Mouse (Mus musculus): ENCODE results near the gene Adamts7.

Gene Adamts7

GRCm38 (mm10) chr9:90145788-90146187 lies 17.1 kb upstream of the Adamts7 start:
- in situ Hi-C loops (cut with MboI, MseI), result no loop called here

- in situ Hi-C loops (cut with MboI, MseI), result no loop called here
These were observed 16.0 kb upstream of the Adamts7 start for GRCm38 (mm10) chr9:90146869-90147268.

- in situ Hi-C loops (cut with MboI, MseI), result no loop called here
These were observed 485 bp upstream of the Adamts7 start for GRCm38 (mm10) chr9:90162243-90162925.

- in situ Hi-C loops (cut with MboI, MseI), result no loop called here
These were observed 853 bp downstream of the Adamts7 start for GRCm38 (mm10) chr9:90163749-90164095.

GRCm38 (mm10) chr9:90164670-90165453 lies 2.0 kb downstream of the Adamts7 start:
- in situ Hi-C loops (cut with MboI, MseI), result no loop called here

- in situ Hi-C loops (cut with MboI, MseI), result no loop called here
These were observed 2.7 kb downstream of the Adamts7 start for GRCm38 (mm10) chr9:90165590-90165989.

GRCm38 (mm10) chr9:90166615-90167014 lies 3.7 kb downstream of the Adamts7 start:
- in situ Hi-C loops (cut with MboI, MseI), result no loop called here

GRCm38 (mm10) chr9:90169965-90170364 lies 7.1 kb downstream of the Adamts7 start:
- in situ Hi-C loops (cut with MboI, MseI), result no loop called here

GRCm38 (mm10) chr9:90171421-90171820 lies 8.6 kb downstream of the Adamts7 start:
- in situ Hi-C loops (cut with MboI, MseI), result no loop called here

- in situ Hi-C loops (cut with MboI, MseI), result no loop called here
These were observed 9.9 kb downstream of the Adamts7 start for GRCm38 (mm10) chr9:90172528-90173321.

GRCm38 (mm10) chr9:90173330-90173729 lies 10.5 kb downstream of the Adamts7 start:
- in situ Hi-C loops (cut with MboI, MseI), result no loop called here

GRCm38 (mm10) chr9:90179409-90179808 lies 16.5 kb downstream of the Adamts7 start:
- in situ Hi-C loops (cut with MboI, MseI), result no loop called here

GRCm38 (mm10) chr9:90181656-90182388 lies 19.0 kb downstream of the Adamts7 start:
- in situ Hi-C loops (cut with MboI, MseI), result no loop called here

GRCm38 (mm10) chr9:90182636-90183421 lies 20.0 kb downstream of the Adamts7 start:
- in situ Hi-C loops (cut with MboI, MseI), result no loop called here

GRCm38 (mm10) chr9:90183550-90183949 lies 20.7 kb downstream of the Adamts7 start:
- in situ Hi-C loops (cut with MboI, MseI), result no loop called here

GRCm38 (mm10) chr9:90184116-90184515 lies 21.2 kb downstream of the Adamts7 start:
- in situ Hi-C loops (cut with MboI, MseI), result no loop called here

- in situ Hi-C loops (cut with MboI, MseI), result no loop called here
These were observed 22.6 kb downstream of the Adamts7 start for GRCm38 (mm10) chr9:90185356-90185910.

GRCm38 (mm10) chr9:90188893-90189292 lies 26.0 kb downstream of the Adamts7 start:
- in situ Hi-C loops (cut with MboI, MseI), result no loop called here

GRCm38 (mm10) chr9:90189391-90189790 lies 26.5 kb downstream of the Adamts7 start:
- in situ Hi-C loops (cut with MboI, MseI), result no loop called here

- in situ Hi-C loops (cut with MboI, MseI), result no loop called here
These were observed 32.1 kb downstream of the Adamts7 start for GRCm38 (mm10) chr9:90195000-90195399.

- in situ Hi-C loops (cut with MboI, MseI), result no loop called here
These were observed 33.4 kb downstream of the Adamts7 start for GRCm38 (mm10) chr9:90196262-90196661.

Measured in regulatory T cell (primary cell).